Mouse (Mus musculus) MEL (cell line): ENCODE results near the gene Dapk2. TPM values are rescaled to one million over a fixed set of nuclear protein-coding genes. Genes with fewer than 3 reads are reported as not detected.

Experiments used
- DNase-seq: peaks from one replicate; pipeline ENCODE4 v3.0.0; 2011; ENCODE audit warnings: low read depth, low spot score
- H3K27ac ChIP-seq: 2 replicates; pipeline ENCODE4 v1.5.1; 2012; ENCODE audit warnings: low read depth, mild to moderate bottlenecking, control low read depth, low read length, moderate library complexity; ENCODE audit not compliant: control insufficient read depth
- H3K27me3 ChIP-seq, 2 experiments: fragments of 150-350 bp in 1 of 2; sonication (generic) in 1 of 2; 2 replicates each; pipeline ENCODE4 v1.6.1; 2012; ENCODE audit warnings: low read length in 2 of 2, mild to moderate bottlenecking in 2 of 2, improper control_type of control experiment in 1 of 2, moderate library complexity in 1 of 2; ENCODE audit not compliant: insufficient read depth in 2 of 2, control insufficient read depth in 1 of 2
- H3K36me3 ChIP-seq, 2 experiments: 2 replicates each; pipeline ENCODE4 v1.6.1; 2012 to 2014; ENCODE audit warnings: low read length in 2 of 2, improper control_type of control experiment in 1 of 2, inconsistent platforms in 1 of 2, mild to moderate bottlenecking in 1 of 2; ENCODE audit not compliant: insufficient read depth in 2 of 2, control insufficient read depth in 1 of 2
- H3K4me1 ChIP-seq, 2 experiments: fragments of 150-350 bp in 1 of 2; sonication (generic) in 1 of 2; 2 replicates each; pipeline ENCODE4 v1.6.1; 2012; ENCODE audit warnings: low read length in 2 of 2, improper control_type of control experiment in 1 of 2, mild to moderate bottlenecking in 1 of 2; ENCODE audit not compliant: insufficient read depth in 2 of 2, control insufficient read depth in 1 of 2
- H3K4me3 ChIP-seq, 2 experiments: fragments of 150-350 bp in 1 of 2; sonication (generic) in 1 of 2; 2 replicates each; pipeline ENCODE4 v1.5.1; 2012; ENCODE audit warnings: low read depth in 2 of 2, low read length in 2 of 2, mild to moderate bottlenecking in 2 of 2, moderate library complexity in 2 of 2, control low read depth in 1 of 2, improper control_type of control experiment in 1 of 2; ENCODE audit not compliant: control insufficient read depth in 1 of 2, insufficient read depth in 1 of 2
- H3K79me2 ChIP-seq: 2 replicates; pipeline ENCODE4 v1.6.1; 2012; ENCODE audit warnings: mild to moderate bottlenecking, low read length, moderate library complexity; ENCODE audit not compliant: control insufficient read depth, poor library complexity, insufficient read depth
- H3K9ac ChIP-seq: 2 replicates; pipeline ENCODE4 v1.6.1; 2012; ENCODE audit warnings: low read depth, mild to moderate bottlenecking, control low read depth, low read length, moderate library complexity; ENCODE audit not compliant: control insufficient read depth, poor library complexity, severe bottlenecking
- H3K9me3 ChIP-seq: fragments of 150-350 bp; sonication (generic); replicated peaks from 2 replicates; pipeline ENCODE4 v1.6.1; 2012; ENCODE audit warnings: mild to moderate bottlenecking, low read length, improper control_type of control experiment, moderate library complexity; ENCODE audit not compliant: insufficient read depth
- CHD1 ChIP-seq: IDR thresholded peaks from 2 replicates; pipeline ENCODE4 v1.6.1; 2012; ENCODE audit warnings: low read depth, mild to moderate bottlenecking, inconsistent platforms, low read length, improper control_type of control experiment
- CHD2 ChIP-seq: IDR thresholded peaks from 2 replicates; pipeline ENCODE4 v1.6.1; 2011; ENCODE audit warnings: low read length, improper control_type of control experiment
- E2F4 ChIP-seq: IDR thresholded peaks from 2 replicates; pipeline ENCODE4 v1.6.1; 2011; ENCODE audit warnings: low read depth, low read length, improper control_type of control experiment, borderline replicate concordance
- ELF1 ChIP-seq: IDR thresholded peaks from 2 replicates; pipeline ENCODE4 v1.6.1; 2014; ENCODE audit warnings: low read depth, mild to moderate bottlenecking, inconsistent platforms, low read length, improper control_type of control experiment, moderate library complexity
- ETS1 ChIP-seq: IDR thresholded peaks from 2 replicates; pipeline ENCODE4 v1.6.1; 2012; ENCODE audit warnings: low read depth, mild to moderate bottlenecking, inconsistent platforms, low read length, improper control_type of control experiment, moderate library complexity
- GATA1 ChIP-seq: IDR thresholded peaks from 2 replicates; pipeline ENCODE4 v1.6.1; 2011; ENCODE audit warnings: low read depth, low read length, improper control_type of control experiment
- KAT2A ChIP-seq: conservative IDR thresholded peaks from 2 replicates; pipeline ENCODE4 v1.6.1; 2012; ENCODE audit warnings: low read depth, low read length, improper control_type of control experiment, inconsistent platforms
- MAZ ChIP-seq: IDR thresholded peaks from 2 replicates; pipeline ENCODE4 v1.6.1; 2012; ENCODE audit warnings: low read depth, mild to moderate bottlenecking, inconsistent platforms, low read length, improper control_type of control experiment
- MXI1 ChIP-seq: IDR thresholded peaks from 2 replicates; pipeline ENCODE4 v1.6.1; 2011; ENCODE audit warnings: mild to moderate bottlenecking, low read depth, low read length, improper control_type of control experiment
- MYB ChIP-seq: IDR thresholded peaks from 2 replicates; pipeline ENCODE4 v1.6.1; 2011; ENCODE audit warnings: mild to moderate bottlenecking, low read depth, low read length, improper control_type of control experiment
- MYC ChIP-seq: IDR thresholded peaks from 2 replicates; pipeline ENCODE4 v1.6.1; 2011; ENCODE audit warnings: low read depth, mild to moderate bottlenecking, low read length, improper control_type of control experiment, moderate library complexity
- NELFE ChIP-seq: IDR thresholded peaks from 2 replicates; pipeline ENCODE4 v1.6.1; 2011; ENCODE audit warnings: low read depth, low read length, improper control_type of control experiment
- NRF1 ChIP-seq: IDR thresholded peaks from 2 replicates; pipeline ENCODE4 v1.6.1; 2014; ENCODE audit warnings: low read depth, mild to moderate bottlenecking, inconsistent platforms, low read length, improper control_type of control experiment, moderate library complexity; ENCODE audit not compliant: poor library complexity, insufficient read depth, severe bottlenecking
- POLR2A ChIP-seq, 2 experiments: IDR thresholded peaks; 2 replicates each; pipeline ENCODE4 v1.6.1; 2011 to 2012; ENCODE audit warnings: low read length in 2 of 2, mild to moderate bottlenecking in 2 of 2, control low read depth in 1 of 2, improper control_type of control experiment in 1 of 2, low read depth in 1 of 2, moderate library complexity in 1 of 2; ENCODE audit not compliant: control insufficient read depth in 1 of 2, insufficient read depth in 1 of 2, poor library complexity in 1 of 2
- POLR2AphosphoS5 ChIP-seq: IDR thresholded peaks from 2 replicates; pipeline ENCODE4 v1.6.1; 2012; ENCODE audit warnings: low read depth, borderline replicate concordance, mild to moderate bottlenecking, inconsistent platforms, low read length, moderate library complexity, mixed read lengths
- RAD21 ChIP-seq: IDR thresholded peaks from 2 replicates; pipeline ENCODE4 v1.6.1; 2011; ENCODE audit warnings: mild to moderate bottlenecking, low read depth, low read length, improper control_type of control experiment
- RCOR1 ChIP-seq: IDR thresholded peaks from 2 replicates; pipeline ENCODE4 v1.6.1; 2012; ENCODE audit warnings: low read depth, mild to moderate bottlenecking, inconsistent platforms, low read length, improper control_type of control experiment
- SIN3A ChIP-seq: IDR thresholded peaks from 2 replicates; pipeline ENCODE4 v1.6.1; 2012; ENCODE audit warnings: low read length, improper control_type of control experiment, inconsistent platforms
- TAL1 ChIP-seq: IDR thresholded peaks from 2 replicates; pipeline ENCODE4 v1.6.1; 2012; ENCODE audit warnings: mild to moderate bottlenecking, inconsistent platforms, low read length, moderate library complexity, mixed read lengths
- TBP ChIP-seq: IDR thresholded peaks from 2 replicates; pipeline ENCODE4 v1.8.0; 2011; ENCODE audit warnings: low read depth, low read length, improper control_type of control experiment
- TCF12 ChIP-seq: IDR thresholded peaks from 2 replicates; pipeline ENCODE4 v1.6.1; 2014; ENCODE audit warnings: low read depth, mild to moderate bottlenecking, inconsistent platforms, low read length, improper control_type of control experiment, moderate library complexity
- UBTF ChIP-seq: IDR thresholded peaks from 2 replicates; pipeline ENCODE4 v1.6.1; 2012; ENCODE audit warnings: low read depth, mild to moderate bottlenecking, inconsistent platforms, low read length, improper control_type of control experiment, moderate library complexity, borderline replicate concordance; ENCODE audit not compliant: insufficient read depth
- USF1 ChIP-seq: IDR thresholded peaks from 2 replicates; pipeline ENCODE4 v1.6.1; 2014; ENCODE audit warnings: low read depth, mild to moderate bottlenecking, inconsistent platforms, low read length, improper control_type of control experiment, moderate library complexity
- USF2 ChIP-seq, 2 experiments: IDR thresholded peaks; 2 replicates each; pipeline ENCODE4 v1.6.1; 2011 to 2012; ENCODE audit warnings: improper control_type of control experiment in 2 of 2, low read length in 2 of 2, borderline replicate concordance in 1 of 2, inconsistent platforms in 1 of 2, low read depth in 1 of 2, mild to moderate bottlenecking in 1 of 2; ENCODE audit not compliant: insufficient read depth in 1 of 2
- ZC3H11A ChIP-seq: IDR thresholded peaks from 2 replicates; pipeline ENCODE4 v1.6.1; 2012; ENCODE audit warnings: low read depth, mild to moderate bottlenecking, inconsistent platforms, low read length, improper control_type of control experiment
- ZNF384 ChIP-seq: IDR thresholded peaks from 2 replicates; pipeline ENCODE4 v1.6.1; 2012; ENCODE audit warnings: low read depth, mild to moderate bottlenecking, inconsistent platforms, low read length, improper control_type of control experiment
- polyA plus RNA-seq, 2 experiments: library from polyadenylated mRNA; stranded (reverse) in 1 of 2; unstranded in 1 of 2; fragments of >175 nt in 1 of 2; fragments of >200 nt in 1 of 2; gene quantifications; 2 replicates each; pipeline versions ENCODE4 v1.2.1 to v1.2.4; 2012; ENCODE audit warnings: low replicate concordance in 2 of 2, low read depth in 1 of 2; ENCODE audit not compliant: insufficient read length in 2 of 2, insufficient read depth in 1 of 2, missing spikeins in 1 of 2
- total RNA-seq: library from RNA; depleted of rRNA; stranded (reverse); fragments of 300-350 nt; gene quantifications from 2 replicates; pipeline ENCODE4 v1.2.3, GENCODE M21; 2012

Dapk2 gene
- total and polyA plus RNA-seq, 3 experiments, result 5.8 to 8.3 TPM; not detected in 1

DNA sequence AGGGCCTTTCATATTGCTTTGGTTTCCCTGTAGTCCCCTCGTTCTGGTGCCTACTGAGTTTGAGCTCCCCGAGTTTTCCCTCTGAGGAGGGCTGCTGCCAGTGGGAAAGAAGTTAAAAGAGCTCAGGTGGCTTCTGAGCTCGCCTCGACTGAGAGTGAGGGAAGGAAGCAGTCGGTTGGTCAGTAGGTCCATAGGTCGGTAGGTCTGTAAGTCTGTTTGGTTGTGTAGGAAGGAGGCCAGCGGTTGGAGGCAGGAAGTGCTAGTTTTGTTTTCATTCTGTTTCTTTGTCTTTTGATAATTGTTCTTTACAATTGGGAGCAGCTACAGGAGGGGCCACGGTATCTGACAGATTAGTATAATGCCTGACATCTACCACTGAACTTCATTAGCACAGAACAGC is 47.9 kb upstream of the Dapk2 start:
- H3K4me3 ChIP-seq, result no peak overlapping the region
- peaks cover 0 to 2% of the 10 kb centered on the region in 2 experiments; a peak in 1 of 4 replicates for H3K4me1 ChIP-seq
- H3K79me2 ChIP-seq, result 0 out of 2 replicates have a peak, but pooled peaks cover 1% of the 10 kb centered on the region
- no peaks in the 10 kb centered on the region for H3K9me3 ChIP-seq
- H3K9ac ChIP-seq, result no peak overlapping the region
- H3K27ac ChIP-seq, result no peak overlapping the region
- no peaks in the 10 kb centered on the region for H3K27me3 ChIP-seq
- no peak for TF ChIP-seq NRF1
- TF ChIP-seq USF2 (IDR thresholded peaks at IDR 0.05; ENCODE audit: borderline replicate concordance in 1 of 2, insufficient read depth in 1 of 2, low read depth in 1 of 2, low read length in 2 of 2), result no peak
- no peak for TF ChIP-seq TBP
- TF ChIP-seq MAZ, result no peak
- no peak for TF ChIP-seq MYB
- TF ChIP-seq KAT2A, result no peak
- TF ChIP-seq ETS1, result no peak
- no peak for TF ChIP-seq CHD1
- TF ChIP-seq CHD2, result no peak
- no peak for TF ChIP-seq SIN3A
- TF ChIP-seq TCF12, result no peak
- TF ChIP-seq TAL1, result no peak
- TF ChIP-seq RCOR1, result no peak
- no peak for TF ChIP-seq GATA1
- TF ChIP-seq POLR2AphosphoS5, result no peak
- TF ChIP-seq USF1, result no peak
- no peak for TF ChIP-seq ELF1
- TF ChIP-seq UBTF, result no peak
- no peak for DNase-seq
- peaks cover 7 to 18% of the 10 kb centered on the region in 2 experiments for H3K36me3 ChIP-seq

DNA sequence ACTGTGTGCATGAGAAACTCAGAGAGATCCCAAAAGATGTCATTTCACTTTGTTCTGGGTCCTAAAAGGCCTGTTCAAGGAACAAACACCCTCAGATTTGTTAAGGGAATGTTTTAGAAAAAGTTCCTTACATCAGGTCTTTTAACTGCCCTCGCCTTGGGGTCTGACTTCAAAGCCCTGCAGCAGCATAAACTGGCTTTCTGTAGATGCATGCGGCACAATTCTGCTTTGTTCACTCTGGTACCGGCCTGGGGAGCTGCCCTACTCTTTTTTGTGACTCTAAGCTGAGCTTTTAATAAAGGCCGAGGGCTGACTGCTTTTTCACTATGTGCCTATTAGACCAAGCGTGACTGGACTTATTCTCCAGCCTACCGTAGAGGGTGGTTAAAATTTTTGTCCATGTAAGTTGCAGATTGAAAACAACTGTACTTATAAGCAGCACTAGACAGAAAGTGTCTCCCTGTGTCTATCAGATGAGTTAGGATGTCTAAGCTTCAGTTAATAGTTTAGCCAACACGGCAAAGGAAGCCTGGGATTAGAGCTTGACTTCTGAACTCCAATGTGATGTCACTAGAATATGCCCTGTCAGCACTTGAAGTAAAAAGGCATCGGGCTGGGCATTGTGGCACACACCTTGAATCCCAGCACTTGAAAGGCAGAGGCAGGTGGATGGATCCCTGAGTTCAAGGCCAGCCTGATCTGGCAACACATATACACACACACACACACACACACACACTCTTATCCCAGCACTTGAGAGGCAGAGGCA is 47.2 kb upstream of the Dapk2 start:
- Histone ChIP-seq H3K27me3 (no peaks in the 10 kb centered on the region), H3K4me1 (peaks cover 0 to 2% of the 10 kb centered on the region in 2 experiments; a peak in 1 of 4 replicates), H3K27ac (no peak overlapping the region), H3K4me3 (no peak overlapping the region), H3K36me3 (peaks cover 10 to 16% of the 10 kb centered on the region in 2 experiments), H3K9me3 (no peaks in the 10 kb centered on the region), H3K79me2 (0 out of 2 replicates have a peak, but pooled peaks cover 1% of the 10 kb centered on the region), H3K9ac (no peak overlapping the region)
- no peak for DNase-seq
- no peak for TF ChIP-seq USF2 (IDR thresholded peaks at IDR 0.05; ENCODE audit: borderline replicate concordance in 1 of 2, insufficient read depth in 1 of 2, low read depth in 1 of 2, low read length in 2 of 2)
- no peak for TF ChIP-seq KAT2A
- TF ChIP-seq TAL1, result no peak
- TF ChIP-seq RAD21, result no peak
- TF ChIP-seq MYB, result no peak
- no peak for TF ChIP-seq MYC
- TF ChIP-seq NRF1, result no peak
- no peak for TF ChIP-seq POLR2AphosphoS5
- no peak for TF ChIP-seq ZNF384
- no peak for TF ChIP-seq POLR2A (IDR thresholded peaks at IDR 0.05; ENCODE audit: control insufficient read depth in 1 of 2, insufficient read depth in 1 of 2, low read depth in 1 of 2, low read length in 2 of 2, poor library complexity in 1 of 2)
- TF ChIP-seq NELFE, result no peak
- TF ChIP-seq ZC3H11A, result no peak
- TF ChIP-seq ETS1, result no peak
- TF ChIP-seq E2F4, result no peak
- no peak for TF ChIP-seq MXI1
- TF ChIP-seq, all 39 proteins: peak for 0
